8 mouse cellular contexts compared by ENCODE assay signal in the genomic region with DNA sequence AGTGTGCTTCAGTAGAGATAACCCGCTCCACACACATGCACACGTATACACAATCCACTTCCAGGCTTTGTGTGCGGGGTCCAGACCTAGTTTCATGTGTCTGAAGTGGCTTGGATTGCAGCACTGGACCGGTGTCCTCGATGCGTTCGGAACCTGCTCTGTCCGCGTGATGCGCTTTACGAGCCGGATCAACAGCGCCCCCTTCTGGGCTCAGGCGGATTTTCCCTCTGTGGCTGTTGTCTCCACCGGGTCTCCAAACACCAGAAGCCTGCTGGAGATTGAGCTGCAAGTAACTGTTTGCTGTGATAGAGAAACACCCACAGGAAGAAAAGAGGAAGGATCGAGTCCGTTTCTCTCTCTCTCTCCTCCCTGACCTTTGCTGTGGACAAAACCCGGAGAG. TPM values are rescaled to one million over a fixed set of nuclear protein-coding genes. Genes with fewer than 3 reads are reported as not detected.
DNase-seq lines count a peak whose midpoint lies in the region; ATAC-seq lines count a peak whose summit lies in the region.

No protein-coding gene starts in this region.

- ATAC-seq in kidney, embryonic 16.5 days (ENCODE audit: low FRiP score, low TSS enrichment): no peak
- peak; percentile 49 for ATAC-seq in intestine, embryonic 16.5 days
- ATAC-seq in monocyte, adult 5-6 weeks (replicated peaks; ENCODE audit: insufficient number of reproducible peaks, low FRiP score, low TSS enrichment, poor library complexity, severe bottlenecking): peak; percentile 78

- 0 out of 2 replicates have a peak, but pooled peaks cover 6% of the 10 kb centered on the region for H3K4me1 ChIP-seq in kidney, embryonic 16.5 days (ENCODE audit: insufficient read depth, low read length)
- H3K4me1 ChIP-seq in intestine, embryonic 16.5 days (ENCODE audit: control insufficient read depth, insufficient read depth, low read length): peaks cover 3% of the 10 kb centered on the region; the same call in 1 of the 2 replicates

- DNase-seq in kidney, adult 11 months: peak; percentile 69
- DNase-seq in cerebellum, postnatal 4 days (ENCODE audit: low spot score in 2 of 2): peak; percentile 83 to 87
- DNase-seq in gastrocnemius, postnatal 14 days: peak; percentile 80
- peak; percentile 82 for DNase-seq in left cerebral cortex, postnatal 4 days
- peak; percentile 69 to 71 for DNase-seq in spleen, postnatal 36 days (ENCODE audit: low spot score in 2 of 2)

- intact Hi-C loops in gastrocnemius, postnatal 14 days (cut with DNase I; ENCODE audit: low total_unique reads): loop anchor here (2.0 kb wide), 1 partner anchor 111 kb away; no protein-coding TSS in a partner anchor
- intact Hi-C loops in left cerebral cortex, postnatal 4 days (cut with DNase I): loop anchor here (5.0 kb wide), 1 partner anchor 115 kb away; no protein-coding TSS in a partner anchor

- H3K4me2 ChIP-seq in kidney, embryonic 16.5 days (replicated peaks; ENCODE audit: low read depth, low read length): no peak overlapping the region
- no peak overlapping the region for H3K4me2 ChIP-seq in intestine, embryonic 16.5 days (ENCODE audit: low read depth, low read length)

- no peaks in the 10 kb centered on the region for H3K9me3 ChIP-seq in kidney, embryonic 16.5 days (ENCODE audit: low read length)
- H3K9me3 ChIP-seq in intestine, embryonic 16.5 days (ENCODE audit: control insufficient read depth, low read length): no peaks in the 10 kb centered on the region

- H3K4me3 ChIP-seq in kidney, embryonic 16.5 days (ENCODE audit: low read length): no peak overlapping the region
- no peak overlapping the region for H3K4me3 ChIP-seq in intestine, embryonic 16.5 days (ENCODE audit: low read length)

- no peak overlapping the region for H3K27ac ChIP-seq in kidney, embryonic 16.5 days (ENCODE audit: low read length)
- H3K27ac ChIP-seq in intestine, embryonic 16.5 days (ENCODE audit: low read length): no peak overlapping the region

- peaks cover 28% of the 10 kb centered on the region for H3K27me3 ChIP-seq in kidney, embryonic 16.5 days (ENCODE audit: insufficient read depth, low read length)
- peaks cover 7% of the 10 kb centered on the region; the same call in 1 of the 2 replicates for H3K27me3 ChIP-seq in intestine, embryonic 16.5 days (replicated peaks; ENCODE audit: control insufficient read depth, insufficient read depth, low read length)

- 2% methylated on average over 18 of the region's 18 CpGs for WGBS in kidney, embryonic 16.5 days
- WGBS in intestine, embryonic 16.5 days: 3% methylated on average over 18 of the region's 18 CpGs

- no peak overlapping the region for H3K9ac ChIP-seq in kidney, embryonic 16.5 days (replicated peaks; ENCODE audit: low read length)
- H3K9ac ChIP-seq in intestine, embryonic 16.5 days (ENCODE audit: low read depth, low read length): peak overlapping the region; percentile 20; the same call in 1 of the 2 replicates

- H3K36me3 ChIP-seq in kidney, embryonic 16.5 days (ENCODE audit: insufficient read depth, low read length): no peaks in the 10 kb centered on the region
- H3K36me3 ChIP-seq in intestine, embryonic 16.5 days (ENCODE audit: control insufficient read depth, insufficient read depth, low read length): no peaks in the 10 kb centered on the region

RNA-seq across cellular contexts. Expression of a gene that starts 20.8 kb away (rescaled TPM):
- polyA plus RNA-seq in kidney, embryonic 16.5 days (2015; fragmentation: Nextera tagmentation; extraction: Ambion mirVana): 325 and 328 TPM in 2 replicates
- 10 to 100 TPM; 70.5 to 73.9 TPM for total RNA-seq in gastrocnemius, postnatal 14 days (2021)
- polyA plus RNA-seq in intestine, embryonic 16.5 days (2015; fragmentation: Nextera tagmentation; extraction: Ambion mirVana): 252 and 268 TPM in 2 replicates
- 100 to 1,000 TPM; 295 to 298 TPM for total RNA-seq in left cerebral cortex, postnatal 4 days (2021)
- 298 to 382 TPM (median 299 TPM) in 3 replicates for total RNA-seq in monocyte, adult 5-6 weeks (2017)

RNA-seq across cellular contexts. Expression of a gene that starts 33.4 kb away (rescaled TPM):
- polyA plus RNA-seq in kidney, embryonic 16.5 days (2015; fragmentation: Nextera tagmentation; extraction: Ambion mirVana): 191 and 193 TPM in 2 replicates
- total RNA-seq in gastrocnemius, postnatal 14 days (2021): 10 to 100 TPM; 18.5 to 21.2 TPM
- polyA plus RNA-seq in intestine, embryonic 16.5 days (2015; fragmentation: Nextera tagmentation; extraction: Ambion mirVana): 288 and 325 TPM in 2 replicates
- total RNA-seq in left cerebral cortex, postnatal 4 days (2021): 10 to 100 TPM; 40.0 to 40.8 TPM
- 24.8 to 42.0 TPM (median 26.4 TPM) in 3 replicates for total RNA-seq in monocyte, adult 5-6 weeks (2017)

RNA-seq across cellular contexts. Expression of a gene that starts 39.8 kb away (rescaled TPM):
- polyA plus RNA-seq in kidney, embryonic 16.5 days (2015; fragmentation: Nextera tagmentation; extraction: Ambion mirVana): 48.2 and 81.9 TPM in 2 replicates
- 100 to 1,000 TPM; 160 to 164 TPM for total RNA-seq in gastrocnemius, postnatal 14 days (2021)
- polyA plus RNA-seq in intestine, embryonic 16.5 days (2015; fragmentation: Nextera tagmentation; extraction: Ambion mirVana): 30.0 and 42.5 TPM in 2 replicates
- 100 to 1,000 TPM; 169 to 181 TPM for total RNA-seq in left cerebral cortex, postnatal 4 days (2021)
- total RNA-seq in monocyte, adult 5-6 weeks (2017): 40.0 to 87.7 TPM (median 46.4 TPM) in 3 replicates
